Mouse (Mus musculus) inflammation-experienced regulatory T-cells, adult 16 weeks (primary cell): ENCODE results near the gene Erbb2. TPM values are rescaled to one million over a fixed set of nuclear protein-coding genes. Genes with fewer than 3 reads are reported as not detected.

Source experiments
- polyA plus RNA-seq: library from polyadenylated mRNA; unstranded; fragments of 100-300 nt; shearing (Covaris generic); gene quantifications from one replicate; pipeline ENCODE4 v1.2.1, GENCODE M21; 2017

Erbb2 gene
- polyA plus RNA-seq: 0.45 TPM

GRCm38 (mm10) chr11:98412273-98412796 lies at the start of gene Erbb2:
TSS of gene Erbb2 (plus strand) at chr11:98412470.

DNA sequence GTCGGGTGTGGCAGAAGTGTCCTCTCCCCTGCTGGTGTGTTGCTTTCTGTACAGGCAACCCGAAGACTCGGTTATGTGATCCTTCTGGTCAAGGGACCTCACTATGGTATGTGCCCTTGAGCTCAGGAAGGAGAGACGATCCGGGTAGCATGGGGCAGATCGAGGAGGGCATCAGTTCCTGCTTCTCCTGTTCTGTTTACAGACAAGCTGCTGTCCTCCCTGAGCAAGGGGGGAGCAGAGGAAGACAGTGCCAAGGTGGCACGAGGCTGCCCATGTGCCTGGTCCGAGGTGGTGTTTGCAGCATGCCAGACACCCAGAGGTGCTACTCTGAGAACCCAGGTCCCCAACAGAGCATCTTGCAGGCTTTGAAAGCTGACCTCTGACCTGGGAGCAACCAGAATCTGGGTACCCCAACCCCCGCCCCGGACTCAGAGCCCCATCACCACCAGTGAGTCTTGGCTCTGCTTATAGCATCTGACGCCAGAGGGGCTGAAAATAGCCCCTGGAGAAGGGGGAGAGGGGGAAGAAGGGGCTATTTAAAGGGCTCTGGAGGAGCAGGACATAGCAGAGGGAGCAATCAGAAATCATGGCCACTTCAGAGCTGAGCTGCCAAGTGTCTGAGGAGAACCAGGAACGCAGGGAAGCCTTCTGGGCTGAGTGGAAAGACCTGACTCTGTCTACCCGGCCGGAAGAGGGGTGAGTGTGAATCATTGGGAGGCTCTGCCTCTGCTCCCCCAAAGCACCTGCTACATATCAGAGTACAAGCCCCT lies 28.8 kb upstream of the Erbb2 start, which contains the start of gene Tcap:
Tcap (plus strand) TSS at position 551 of the 770 bp plus-strand sequence.

DNA sequence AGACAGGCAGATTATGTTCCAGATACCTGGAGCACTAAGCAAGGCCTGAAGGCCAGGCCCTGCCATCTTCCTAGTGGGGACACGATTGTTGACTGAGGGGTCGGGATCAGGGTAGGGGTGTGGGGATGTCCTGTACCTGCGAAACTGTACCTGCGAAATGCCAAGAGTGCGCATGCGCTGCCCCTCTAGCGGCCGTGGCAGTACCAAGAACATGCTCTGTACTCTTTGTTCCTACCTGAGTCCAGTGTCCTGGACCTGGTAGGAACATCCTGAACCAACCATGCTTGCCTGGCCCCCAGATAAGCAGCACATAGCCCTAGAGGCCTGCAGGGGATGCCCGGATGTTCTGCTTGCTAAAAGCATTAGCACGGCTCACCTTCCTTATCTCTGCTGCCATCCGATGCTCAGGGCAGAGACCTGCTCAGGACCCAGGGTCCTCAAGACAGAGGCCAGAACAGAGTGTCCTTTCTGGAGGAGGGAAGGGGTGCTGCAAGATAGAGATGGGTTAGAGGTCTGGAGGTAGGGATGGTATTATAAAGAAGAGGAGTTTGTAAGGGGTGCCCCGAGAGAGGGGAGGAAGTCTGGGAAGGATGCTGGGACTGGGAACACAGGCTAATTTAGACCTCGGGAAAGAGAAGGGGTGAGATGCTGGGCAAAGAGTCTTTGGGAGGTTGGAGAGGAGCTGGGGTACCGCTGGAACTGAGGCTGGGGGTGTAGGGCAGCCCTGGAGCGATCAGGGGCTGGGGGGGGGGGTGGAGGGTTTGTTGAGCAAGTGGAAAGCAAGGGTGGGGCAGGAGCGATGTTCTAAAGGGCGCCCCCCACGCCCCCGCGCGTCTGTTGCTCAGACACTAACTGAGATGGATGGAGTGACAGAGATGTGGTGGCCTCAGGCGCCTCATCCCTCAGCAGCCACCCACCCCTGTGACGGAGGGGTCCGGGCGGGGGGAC lies 26.4 kb upstream of the Erbb2 start, which contains the start of gene Pnmt:
Pnmt (plus strand) TSS at position 813 of the 948 bp plus-strand sequence.

DNA sequence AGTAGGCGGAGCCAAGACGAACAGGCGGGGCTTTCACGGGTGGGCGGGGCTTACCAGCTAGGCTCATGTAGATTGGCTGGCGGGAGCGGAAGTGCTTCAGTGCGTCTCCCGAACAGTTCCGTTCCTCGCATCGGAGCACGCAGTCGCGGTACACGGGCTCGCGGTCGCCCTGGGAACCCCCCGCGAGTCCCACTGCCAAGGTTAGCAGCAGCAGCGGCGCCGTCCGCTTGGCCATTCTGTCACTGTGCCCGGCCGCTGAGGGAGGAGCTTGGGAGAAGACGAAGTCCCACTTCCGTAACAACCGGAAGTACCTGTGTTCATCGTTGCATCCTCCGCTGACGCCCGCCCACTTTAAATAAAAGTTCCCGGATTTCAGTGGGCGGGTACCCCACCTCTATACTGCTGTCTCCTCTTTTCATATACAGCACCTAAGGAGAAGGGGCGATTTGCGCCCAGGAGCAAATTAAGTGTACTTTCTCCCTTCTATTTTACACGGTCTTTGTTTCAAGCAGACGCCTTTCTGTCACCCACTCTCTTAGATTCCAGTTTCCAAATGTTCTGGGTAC lies 12.0 kb upstream of the Erbb2 start, which contains the start of gene Pgap3:
Pgap3 (minus strand) TSS at position 330 of the 566 bp plus-strand sequence.

GRCm38 (mm10) chr11:98438331-98439158 lies 26.3 kb downstream of the Erbb2 start, which contains the start of gene Mien1:
TSS of gene Mien1 (minus strand) at chr11:98438991.

DNA sequence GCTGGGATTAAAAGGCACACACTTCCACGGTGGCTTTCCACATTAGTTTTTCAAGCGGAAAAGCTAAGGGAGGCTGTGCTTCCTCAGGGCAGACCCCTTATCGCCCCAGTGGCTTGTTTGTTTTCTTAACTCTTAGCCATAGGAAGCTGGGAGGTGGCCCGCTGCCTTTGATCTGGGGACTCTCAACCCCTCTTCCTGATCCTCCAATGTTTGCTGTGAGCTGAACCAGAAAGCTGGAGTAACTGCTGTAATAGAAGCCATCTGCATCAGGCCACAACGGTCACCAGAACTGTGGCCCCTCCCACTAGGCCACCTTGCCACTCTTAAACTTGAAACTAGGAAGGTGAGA lies 33.9 kb downstream of the Erbb2 start, which contains the start of gene Grb7:
Grb7 (plus strand) TSS at position 182 of the 349 bp plus-strand sequence.

Other genes with a start within 250 kb of the Erbb2 start
- 61.3 TPM for gene Med1, start 219.2 kb upstream of the Erbb2 start, polyA plus RNA-seq
- gene Cdk12, start 209.4 kb upstream of the Erbb2 start, polyA plus RNA-seq: 19.6 TPM
- not detected for gene Neurod2, start 82.8 kb upstream of the Erbb2 start, polyA plus RNA-seq
- not detected for gene Ppp1r1b, start 64.1 kb upstream of the Erbb2 start, polyA plus RNA-seq
- 88.3 TPM for gene Stard3, start 54.1 kb upstream of the Erbb2 start, polyA plus RNA-seq
- not detected for gene Tcap, start 28.7 kb upstream of the Erbb2 start, polyA plus RNA-seq
- not detected for gene Pnmt, start 26.0 kb upstream of the Erbb2 start, polyA plus RNA-seq
- 16.4 TPM for gene Pgap3, start 12.0 kb upstream of the Erbb2 start, polyA plus RNA-seq
- gene Mien1, start 26.5 kb downstream of the Erbb2 start, polyA plus RNA-seq: 179 TPM
- 7.2 TPM for gene Grb7, start 33.9 kb downstream of the Erbb2 start, polyA plus RNA-seq
- gene Ikzf3, start 133.6 kb downstream of the Erbb2 start, polyA plus RNA-seq: 76.7 TPM
- gene Zpbp2, start 138.6 kb downstream of the Erbb2 start, polyA plus RNA-seq: 4.4 TPM
- 96.0 TPM for gene Ormdl3, start 174.9 kb downstream of the Erbb2 start, polyA plus RNA-seq
- gene Lrrc3c, start 185.8 kb downstream of the Erbb2 start, polyA plus RNA-seq: not detected
- 4.4 TPM for gene Gm12355, start 213.2 kb downstream of the Erbb2 start, polyA plus RNA-seq
- gene Gsdma3, start 213.9 kb downstream of the Erbb2 start, polyA plus RNA-seq: not detected
- not detected for gene Gsdma2, start 234.3 kb downstream of the Erbb2 start, polyA plus RNA-seq